Mouse (Mus musculus) left cerebral cortex, adult 9 months (tissue): Measurements from ENCODE around the gene Pkn3.
A peak's percentile ranks its signal among the peaks of the same experiment; 100 is the strongest.
"Not testable (repeated sequence)": the region's sequence is repeated elsewhere in the genome, so short reads cannot be mapped to it uniquely, and the experiment has no call there.

Source experiments
- DNase-seq, 2 experiments: peaks; one replicate each; pipeline ENCODE4 v3.0.0; 2022; ENCODE audit warnings: low spot score in 2 of 2

The Pkn3 gene

DNA sequence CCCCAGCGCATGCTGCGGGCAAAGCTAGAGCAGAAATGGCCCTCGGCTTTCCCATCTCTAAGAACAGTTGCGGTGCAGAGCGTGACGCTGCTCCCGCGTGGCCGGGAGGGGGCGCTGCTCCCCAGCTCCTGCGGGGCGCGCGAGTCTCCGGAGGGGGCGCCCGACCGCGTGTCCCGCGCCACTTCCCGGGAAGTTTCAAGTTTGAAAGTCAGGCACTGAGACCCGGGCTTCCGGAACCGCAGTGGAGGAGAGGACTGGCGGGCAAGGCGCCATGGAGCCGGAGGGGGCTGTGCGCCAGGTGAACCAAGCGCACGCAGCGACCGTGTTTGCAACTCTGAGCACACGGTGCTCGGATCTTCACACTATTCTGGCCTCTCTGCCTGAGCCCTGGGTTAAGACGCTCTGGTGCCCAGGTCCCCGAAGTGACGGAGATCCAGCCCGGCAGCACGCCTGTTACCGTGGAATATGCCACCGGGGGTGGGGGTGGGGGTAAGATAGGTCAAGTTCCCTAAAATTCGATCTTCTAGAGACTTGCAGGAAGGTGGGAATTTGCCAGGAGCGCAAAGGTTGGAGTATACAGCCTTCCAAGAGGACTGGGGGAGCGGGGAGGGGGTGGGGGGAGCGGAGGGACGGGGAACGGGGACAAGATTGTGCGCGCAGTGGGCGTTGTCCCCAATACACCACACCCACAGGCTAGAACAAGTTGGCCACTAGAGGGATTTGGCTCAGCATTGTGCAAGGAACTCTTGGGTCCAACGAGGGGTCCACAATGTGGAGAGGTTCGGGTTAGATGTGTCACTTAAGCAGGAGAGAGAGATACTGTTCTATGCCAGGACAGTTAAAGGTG, at the start of gene Pkn3:
TSS of gene Pkn3 (plus strand) at position 183 of the 847 bp plus-strand sequence.
- peak in 1 of 2 experiments; percentile 73 for DNase-seq

- DNase-seq = peak in 1 of 2 experiments; percentile 24
Observed at GRCm38 (mm10) chr2:30032244-30032846, 45.1 kb upstream of the Pkn3 start.

GRCm38 (mm10) chr2:30032957-30033356, 44.5 kb upstream of the Pkn3 start:
- no peak for DNase-seq

- no peak for DNase-seq
Observed at GRCm38 (mm10) chr2:30037762-30038161, 39.7 kb upstream of the Pkn3 start.

GRCm38 (mm10) chr2:30038370-30038769, 39.1 kb upstream of the Pkn3 start:
- DNase-seq = no peak

- DNase-seq = no peak
Observed at GRCm38 (mm10) chr2:30039687-30040086, 37.8 kb upstream of the Pkn3 start.

- DNase-seq = peak in 1 of 2 experiments; percentile 78
Observed at GRCm38 (mm10) chr2:30042445-30042844, 35.0 kb upstream of the Pkn3 start.

GRCm38 (mm10) chr2:30044550-30044949, 32.9 kb upstream of the Pkn3 start:
- no peak for DNase-seq

GRCm38 (mm10) chr2:30047127-30047526, 30.4 kb upstream of the Pkn3 start:
- no peak for DNase-seq

- no peak for DNase-seq
Observed at GRCm38 (mm10) chr2:30048101-30048501, 29.4 kb upstream of the Pkn3 start.

DNA sequence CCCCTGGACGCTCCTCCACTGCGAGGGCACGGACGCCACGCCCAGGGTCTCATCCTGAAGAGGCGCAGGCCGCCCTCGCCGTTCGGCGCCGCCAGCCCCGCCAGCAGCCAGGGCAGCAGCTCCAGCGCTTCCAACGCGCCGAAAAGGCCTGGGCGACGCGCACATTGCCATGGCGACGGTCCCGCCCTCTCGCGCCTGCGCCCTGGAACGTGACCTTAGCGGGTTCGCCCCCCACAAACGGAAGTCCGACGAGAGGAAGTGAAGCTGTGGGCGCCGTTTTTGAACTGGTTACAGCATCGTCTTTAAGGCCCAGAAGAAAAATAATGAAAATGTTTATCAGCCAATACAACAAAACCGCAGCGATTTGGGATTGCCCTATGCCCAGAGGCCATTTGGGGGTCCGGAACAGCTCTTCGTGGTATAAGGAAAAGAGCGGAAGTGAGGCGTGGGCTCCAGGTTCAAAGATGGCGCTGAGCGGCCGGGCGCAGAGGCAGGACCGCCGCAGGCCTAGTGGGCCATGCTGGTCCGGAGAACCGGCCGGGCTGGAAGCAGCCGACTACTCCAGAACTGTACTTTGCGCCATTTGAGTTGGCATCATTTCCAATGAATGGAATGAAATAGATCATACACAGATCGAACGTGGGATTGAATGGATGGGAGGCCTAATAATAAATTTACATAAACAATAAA, 28.6 kb upstream of the Pkn3 start, which contains the start of gene Wdr34:
TSS of gene Wdr34 (minus strand) at position 183 of the 690 bp plus-strand sequence.
- peak; percentile 91 to 98 for DNase-seq

DNA sequence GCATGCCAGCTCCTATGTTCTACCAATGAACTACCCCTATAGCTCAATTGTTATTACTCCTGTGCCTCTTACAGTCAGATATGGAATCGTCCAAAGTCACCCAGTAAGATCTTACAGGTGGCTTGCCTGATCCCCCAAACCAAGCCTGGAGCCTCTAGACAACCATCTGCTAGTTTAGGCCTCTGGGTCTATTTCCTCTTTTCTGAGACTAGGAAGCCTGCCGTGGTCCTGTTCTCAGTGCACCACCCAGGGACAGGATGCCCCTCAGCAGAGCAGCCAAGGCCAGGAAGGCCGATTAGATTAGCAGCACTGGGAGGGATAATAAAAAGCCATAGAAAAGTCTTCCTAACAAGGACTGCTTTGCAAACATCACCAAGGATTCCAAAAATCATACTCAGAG, 27.7 kb upstream of the Pkn3 start:
- no peak for DNase-seq

DNA sequence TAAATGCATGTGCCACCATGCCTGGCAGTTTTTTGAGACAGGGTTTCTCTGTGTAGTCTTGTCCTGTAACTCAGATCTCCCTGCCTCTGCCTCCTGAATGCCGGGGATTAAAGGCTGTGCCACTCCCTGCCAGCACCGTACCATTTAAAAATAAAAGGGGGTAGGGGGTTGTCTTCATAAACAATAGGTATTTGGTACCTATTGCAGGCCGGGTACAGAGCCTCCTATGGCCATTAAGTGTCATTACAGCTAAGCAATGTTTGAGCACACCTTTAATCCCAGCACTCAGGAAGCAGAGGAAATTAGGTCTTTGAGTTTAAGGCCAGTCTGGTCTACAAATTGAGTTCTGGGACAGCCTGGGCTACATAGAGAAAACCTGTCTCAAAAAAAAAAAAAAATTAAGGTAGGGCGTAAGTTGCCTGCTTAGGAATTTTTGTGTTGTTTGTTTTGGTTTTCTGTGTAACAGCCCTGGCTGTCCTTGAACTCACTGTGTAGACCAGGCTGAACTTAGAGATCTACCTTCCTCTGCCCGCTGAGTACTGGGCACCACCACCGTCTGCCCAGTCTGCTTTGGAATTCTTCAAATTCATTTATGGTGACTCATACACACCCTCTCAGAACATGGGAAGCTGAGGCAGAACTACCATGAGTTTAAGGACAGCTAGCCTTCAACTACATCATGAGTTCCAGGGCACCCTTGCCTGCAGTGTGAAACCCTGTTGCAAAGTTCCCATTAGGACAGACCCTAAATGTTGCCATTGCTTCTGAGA, 25.3 kb upstream of the Pkn3 start:
- no peak for DNase-seq

DNA sequence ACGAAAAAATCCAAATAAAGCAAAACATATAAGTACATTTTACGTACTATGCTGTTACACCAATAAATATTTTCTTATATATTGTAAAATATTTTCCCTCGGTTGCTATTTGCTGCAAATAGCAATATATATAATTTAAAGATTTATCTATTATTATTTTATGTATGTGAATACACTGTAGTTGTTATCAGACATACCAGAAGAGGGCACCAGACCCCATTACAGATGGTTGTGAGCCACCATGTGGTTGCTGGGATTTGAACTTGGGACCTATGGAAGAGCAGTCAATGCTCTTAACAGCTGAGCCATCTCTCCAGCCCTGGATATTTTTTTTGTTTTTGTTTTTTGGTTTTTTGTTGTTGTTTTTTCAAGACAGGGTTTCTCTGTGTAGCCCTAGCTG, 22.2 kb upstream of the Pkn3 start:
- not testable (repeated sequence) for DNase-seq

DNA sequence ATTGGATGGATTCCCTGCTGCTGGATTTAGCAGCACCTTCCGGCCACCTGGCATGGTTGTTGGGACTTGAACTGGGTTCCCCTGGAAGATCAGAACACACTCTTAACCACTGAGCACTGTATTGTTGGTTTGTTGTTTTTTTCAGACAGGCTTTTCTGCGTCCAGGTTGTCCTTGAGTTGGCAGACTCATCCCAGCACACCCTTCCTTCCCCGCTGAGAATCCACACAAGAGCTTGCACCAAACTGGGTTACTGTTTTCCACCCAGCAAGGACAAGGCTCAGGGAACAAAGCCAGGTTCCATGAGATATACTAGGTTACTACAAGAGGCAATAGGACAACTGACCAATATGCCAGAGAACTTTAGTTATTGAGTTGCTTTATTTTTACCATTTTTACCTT, 20.7 kb upstream of the Pkn3 start:
- DNase-seq = no peak

DNA sequence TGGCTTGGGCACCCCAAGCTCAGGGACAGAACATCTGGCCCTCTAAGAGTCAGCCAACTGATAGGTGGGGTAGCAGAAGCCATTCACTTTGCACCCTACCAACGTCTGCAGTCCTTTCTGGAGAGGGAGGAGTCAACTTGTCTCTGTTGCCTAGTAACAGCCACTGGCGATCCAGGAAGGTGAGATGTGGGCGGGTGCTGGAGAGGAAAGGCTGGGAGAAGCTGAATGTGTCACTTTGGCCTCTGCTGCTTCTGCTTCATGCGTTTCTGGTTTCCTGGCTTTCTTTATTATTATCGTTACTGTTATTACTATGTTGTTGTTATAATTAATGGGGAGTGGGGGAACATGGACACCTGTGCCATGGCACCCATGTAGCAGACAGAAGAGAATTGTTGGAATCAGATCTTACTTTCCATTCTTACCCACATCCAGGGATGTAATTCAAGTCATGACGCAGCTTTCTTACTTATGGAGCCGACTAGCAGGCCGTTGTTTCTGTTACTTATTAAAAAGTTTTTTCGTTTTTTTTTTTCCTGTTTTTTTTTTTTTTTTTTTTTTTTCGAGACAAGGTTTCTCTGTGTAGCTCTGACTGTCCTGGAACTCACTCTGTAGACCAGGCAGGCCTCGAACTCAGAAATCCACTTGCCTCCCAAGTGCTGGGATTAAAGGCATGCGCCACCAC, 20.1 kb upstream of the Pkn3 start, which contains the start of gene Set:
TSS of gene Set (plus strand) at position 156 of the 682 bp plus-strand sequence.
- no peak for DNase-seq

GRCm38 (mm10) chr2:30058418-30058817, 19.1 kb upstream of the Pkn3 start:
- no peak for DNase-seq

- DNase-seq = no peak
Observed at GRCm38 (mm10) chr2:30061215-30062166, 16.0 kb upstream of the Pkn3 start.

DNA sequence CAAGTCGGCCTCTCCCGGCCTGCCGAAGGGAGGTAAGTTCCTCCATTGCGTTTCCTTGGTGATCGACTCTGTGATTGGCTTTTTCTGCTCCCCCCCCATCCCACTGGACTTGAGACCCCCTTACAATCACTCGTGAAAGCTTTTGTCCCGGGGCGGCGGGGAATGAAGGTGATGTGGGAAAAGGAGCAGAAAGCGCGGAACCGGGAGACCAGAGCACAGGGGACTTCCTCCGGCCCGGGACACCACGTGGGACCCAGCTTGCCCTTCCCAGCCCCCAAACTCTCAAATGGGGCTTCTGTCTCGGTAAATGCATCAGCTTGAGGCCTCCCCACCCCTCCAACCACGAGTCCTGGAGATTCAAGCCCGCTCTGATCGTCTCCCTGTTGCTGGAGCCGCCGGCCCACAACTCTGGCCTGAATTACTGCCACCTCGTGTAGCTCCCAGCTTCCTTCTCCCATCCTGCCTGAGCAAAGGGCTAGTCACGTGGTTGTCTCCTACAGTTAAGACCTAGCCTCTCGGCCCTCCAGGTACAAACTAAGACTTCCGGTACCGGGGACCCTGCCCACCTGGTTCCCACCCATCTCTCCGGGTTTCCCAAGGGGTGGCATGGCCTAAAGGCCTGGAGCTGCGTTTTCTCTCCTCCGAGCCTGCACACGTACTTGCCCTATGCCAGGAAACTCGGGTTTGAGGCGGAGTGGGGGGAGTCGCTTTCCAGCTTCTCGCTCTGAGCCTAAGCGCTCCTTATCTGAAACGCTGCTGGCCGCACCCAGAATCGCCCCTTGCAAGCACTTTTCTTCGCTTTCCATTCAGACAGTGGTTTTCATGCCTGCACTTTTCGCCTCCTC, 15.0 kb upstream of the Pkn3 start:
- DNase-seq = peak in 1 of 2 experiments; percentile 46
